Mouse (Mus musculus) effector memory CD4-positive, alpha-beta T cell, adult 7 months (primary cell): ENCODE results near the gene Pygb. TPM values are rescaled to one million over a fixed set of nuclear protein-coding genes. Genes with fewer than 3 reads are reported as not detected.

ENCODE experiments used
- polyA plus RNA-seq: library from polyadenylated mRNA; unstranded; fragments of 100-300 nt; shearing (Covaris generic); gene quantifications from one replicate; pipeline ENCODE4 v1.2.1, GENCODE M21; 2017

The Pygb gene
- polyA plus RNA-seq, result 38.4 TPM

DNA sequence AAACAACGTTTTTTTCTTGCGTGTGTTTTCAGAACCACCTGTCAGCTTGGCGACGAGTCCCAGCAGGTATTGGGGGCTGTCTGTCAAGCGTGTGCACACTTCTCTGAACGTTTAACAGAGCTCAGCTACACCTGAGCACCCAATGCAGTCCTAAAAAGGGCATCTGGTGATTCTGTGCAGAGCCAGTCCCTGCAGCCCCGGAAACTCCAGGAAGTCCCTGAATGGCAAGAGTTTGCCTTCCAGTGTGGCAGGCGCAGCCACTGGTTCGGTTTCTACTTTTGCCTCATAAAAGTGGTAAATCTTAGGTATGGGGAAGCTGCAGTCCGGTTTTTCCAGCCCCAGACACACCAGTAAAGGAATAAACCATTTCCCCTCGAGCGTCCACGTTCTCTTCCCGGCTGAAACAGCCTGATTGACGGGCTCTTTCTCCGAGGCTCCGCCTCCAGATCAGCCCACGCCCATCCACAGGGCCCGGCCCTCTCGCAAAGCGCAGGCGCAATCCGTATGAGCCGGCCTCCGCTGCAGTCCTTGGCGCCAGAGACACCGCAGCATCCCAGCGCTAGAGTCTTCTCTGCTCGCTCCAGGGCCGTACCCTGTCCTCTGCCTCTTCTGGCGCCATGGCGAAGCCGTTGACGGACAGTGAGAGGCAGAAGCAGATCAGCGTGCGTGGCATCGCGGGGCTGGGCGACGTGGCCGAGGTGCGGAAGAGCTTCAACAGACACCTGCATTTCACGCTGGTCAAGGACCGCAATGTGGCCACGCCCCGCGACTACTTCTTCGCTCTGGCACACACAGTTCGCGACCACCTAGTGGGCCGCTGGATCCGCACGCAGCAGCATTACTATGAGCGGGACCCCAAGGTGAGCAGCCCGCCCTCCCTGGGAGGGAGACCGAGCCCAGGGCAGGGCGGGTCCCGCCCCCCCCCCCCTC is at the start of gene Pygb:
Pygb (plus strand) TSS at position 485 of the 930 bp plus-strand sequence.

DNA sequence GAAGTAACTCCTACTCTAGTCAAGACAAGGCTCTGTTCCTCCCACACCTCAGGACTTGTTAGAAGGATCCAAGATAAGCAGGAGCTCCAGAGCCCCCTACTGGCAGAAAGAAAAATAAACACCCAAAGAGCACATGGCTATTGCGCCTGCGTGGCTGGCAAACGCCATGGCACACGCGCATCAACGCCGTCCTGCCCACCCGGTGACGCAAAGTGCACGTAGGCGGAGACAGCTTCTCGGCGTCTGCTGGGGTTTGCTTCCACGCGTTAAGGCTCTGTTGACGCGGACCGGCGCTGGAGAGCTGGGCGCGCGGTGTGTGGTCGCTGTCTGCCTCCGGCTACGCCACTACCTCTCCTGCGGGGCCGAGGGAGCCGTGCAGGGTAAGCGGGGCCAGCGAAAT is 37.7 kb upstream of the Pygb start, which contains the start of gene Entpd6:
Entpd6 (plus strand) TSS at position 189 of the 400 bp plus-strand sequence.

Other genes starting within 250 kb of the Pygb start
- gene Cst7, start 216.3 kb upstream of the Pygb start, polyA plus RNA-seq, result 153 TPM
- 31.5 TPM for gene Apmap, start 178.2 kb upstream of the Pygb start, polyA plus RNA-seq
- 32.0 TPM for gene Acss1, start 118.2 kb upstream of the Pygb start, polyA plus RNA-seq
- gene Vsx1, start 97.4 kb upstream of the Pygb start, polyA plus RNA-seq, result 0.16 TPM
- gene Entpd6, start 37.7 kb upstream of the Pygb start, polyA plus RNA-seq, result 60.2 TPM
- 40.4 TPM for gene Abhd12, start 118.0 kb downstream of the Pygb start, polyA plus RNA-seq
- gene Gins1, start 118.7 kb downstream of the Pygb start, polyA plus RNA-seq, result 2.0 TPM